Mouse (Mus musculus): ENCODE measurements at regions not wholly inside any gene's neighbourhood (a gene's known extent, or its start where the extent isn't known, plus 50 kb on each side); places are given as distances from the start of the nearest gene placed in this dataset.

DNA sequence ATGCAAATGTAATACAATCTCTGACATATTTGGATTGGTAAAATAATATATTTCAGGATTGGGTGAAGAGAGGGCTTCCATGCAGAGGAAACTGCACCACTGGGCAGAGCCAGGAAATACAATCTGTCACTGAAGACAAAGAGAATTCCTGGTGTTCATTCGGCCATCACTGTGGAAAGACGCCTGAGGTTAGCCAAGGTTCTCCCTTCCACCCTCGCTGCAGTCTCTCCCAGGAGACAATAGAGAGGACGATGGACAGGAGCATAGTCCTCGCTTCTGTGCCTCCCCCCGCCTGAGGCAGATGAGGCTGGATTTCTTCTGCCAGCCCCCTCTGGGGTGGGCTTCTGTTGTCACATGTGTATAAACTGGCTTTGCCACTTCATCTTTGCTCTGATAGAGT lies 660.6 kb downstream of the Tmem114 start:
- no peak for TF ChIP-seq CTCF (IDR thresholded peaks at IDR 0.05; ENCODE audit: low read depth)
- TF ChIP-seq EP300 (optimal IDR thresholded peaks at IDR 0.05), result no peak
